Comparison of ENCODE assay signal across 13 mouse cellular contexts in the genomic region with DNA sequence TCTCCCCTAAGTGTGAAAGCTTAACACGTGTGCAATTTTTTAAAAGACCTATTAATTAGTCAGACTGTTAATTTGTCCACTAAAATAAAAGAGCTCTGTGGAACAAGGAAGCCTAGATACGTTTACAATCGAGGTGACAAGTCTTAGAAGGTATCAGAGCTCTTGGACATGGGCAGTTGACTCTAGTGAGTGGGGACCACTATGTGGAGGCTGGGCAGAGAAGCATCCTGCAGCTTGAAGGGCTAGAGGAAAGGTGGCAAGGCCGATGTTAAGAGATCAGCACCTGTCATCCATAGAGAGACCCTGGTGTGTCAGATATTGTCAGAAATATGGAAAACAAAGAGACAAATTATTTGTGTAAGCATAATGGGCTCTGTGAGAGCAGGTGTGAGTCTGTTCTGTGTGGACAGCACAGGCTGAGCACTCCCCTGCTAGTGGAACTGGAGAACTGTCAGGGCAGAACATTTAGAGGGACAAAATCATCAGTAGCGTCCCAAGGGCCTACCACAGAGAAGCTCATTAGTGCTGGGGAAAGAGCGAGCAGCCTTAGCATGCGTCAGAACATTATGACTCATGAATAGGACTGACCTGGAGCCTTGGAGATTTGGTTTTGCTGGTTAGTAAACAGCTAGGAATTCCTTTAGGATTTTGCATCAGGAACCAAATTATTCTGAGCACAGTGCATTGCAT.
DNase-seq lines count a peak whose midpoint lies in the region; ATAC-seq lines count a peak whose summit lies in the region.
"Had no signal": no experiment of that assay in that cellular context is flagged by ENCODE, and none has a peak within 500 bp of the region (broad histone marks: within the 10 kb centered on the region; RNA-seq: fewer than 3 reads in every experiment).

No protein-coding gene starts in this region.

- no peaks in the 10 kb centered on the region for H3K27me3 ChIP-seq in forebrain, embryonic 12.5 days
- H3K27me3 ChIP-seq in forebrain, embryonic 10.5 days (ENCODE audit: poor library complexity, severe bottlenecking) = no peaks in the 10 kb centered on the region
- H3K27me3 ChIP-seq in hindbrain, embryonic 16.5 days (replicated peaks; ENCODE audit: control insufficient read depth, insufficient read depth, low read length) = no peaks in the 10 kb centered on the region
- no peaks in the 10 kb centered on the region for H3K27me3 ChIP-seq in neural tube, embryonic 13.5 days
- H3K27me3 ChIP-seq: CH12.LX had no signal

- H3K4me3 ChIP-seq in forebrain, embryonic 12.5 days (replicated peaks) = no peak overlapping the region
- H3K4me3 ChIP-seq in forebrain, embryonic 10.5 days = no peak overlapping the region
- no peak overlapping the region for H3K4me3 ChIP-seq in hindbrain, embryonic 16.5 days (ENCODE audit: low read length)
- H3K4me3 ChIP-seq in neural tube, embryonic 13.5 days = no peak overlapping the region

- H3K4me1 ChIP-seq in forebrain, embryonic 12.5 days = peaks cover 23% of the 10 kb centered on the region
- H3K4me1 ChIP-seq in forebrain, embryonic 10.5 days = peaks cover 22% of the 10 kb centered on the region
- peaks cover 10% of the 10 kb centered on the region for H3K4me1 ChIP-seq in hindbrain, embryonic 16.5 days (ENCODE audit: control insufficient read depth, insufficient read depth, low read depth, low read length)
- H3K4me1 ChIP-seq in neural tube, embryonic 13.5 days (replicated peaks) = peaks cover 65% of the 10 kb centered on the region

- no peaks in the 10 kb centered on the region for H3K36me3 ChIP-seq in forebrain, embryonic 12.5 days (replicated peaks)
- no peaks in the 10 kb centered on the region for H3K36me3 ChIP-seq in forebrain, embryonic 10.5 days (replicated peaks)
- no peaks in the 10 kb centered on the region for H3K36me3 ChIP-seq in hindbrain, embryonic 16.5 days (ENCODE audit: control insufficient read depth, insufficient read depth, low read length)
- H3K36me3 ChIP-seq in neural tube, embryonic 13.5 days = no peaks in the 10 kb centered on the region

- DNase-seq in forebrain, embryonic 10.5 days (ENCODE audit: extremely low spot score, low spot score) = no peak
- peak; percentile 43 for DNase-seq in adrenal gland, postnatal 14 days
- DNase-seq in spleen, postnatal 4 days (ENCODE audit: low spot score in 2 of 2) = no peak
- DNase-seq in urinary bladder, adult 18-20 months (ENCODE audit: low spot score in 2 of 2) = no peak
- no peak for DNase-seq in ovary, postnatal 10 days (ENCODE audit: low spot score)
- DNase-seq: thymus, adult 2 months had no signal

- no peaks in the 10 kb centered on the region for H3K9me3 ChIP-seq in forebrain, embryonic 12.5 days
- H3K9me3 ChIP-seq in forebrain, embryonic 10.5 days = no peaks in the 10 kb centered on the region
- no peaks in the 10 kb centered on the region for H3K9me3 ChIP-seq in hindbrain, embryonic 16.5 days (ENCODE audit: control insufficient read depth, low read length)
- H3K9me3 ChIP-seq in neural tube, embryonic 13.5 days = no peaks in the 10 kb centered on the region

- peak overlapping the region; percentile 73 for H3K27ac ChIP-seq in forebrain, embryonic 12.5 days
- no peak overlapping the region for H3K27ac ChIP-seq in forebrain, embryonic 10.5 days
- 0 out of 2 replicates have a peak overlapping the region, but pooled peaks have one; percentile 21 for H3K27ac ChIP-seq in hindbrain, embryonic 16.5 days (ENCODE audit: low read depth, low read length)
- peak overlapping the region; percentile 75 for H3K27ac ChIP-seq in neural tube, embryonic 13.5 days (replicated peaks)
- H3K27ac ChIP-seq: liver, embryonic 14.5 days; macrophage had no signal

- no peak overlapping the region for H3K9ac ChIP-seq in forebrain, embryonic 12.5 days
- no peak overlapping the region for H3K9ac ChIP-seq in hindbrain, embryonic 16.5 days (ENCODE audit: low read depth, low read length)
- no peak overlapping the region for H3K9ac ChIP-seq in neural tube, embryonic 13.5 days
- H3K9ac ChIP-seq: liver, embryonic 14.5 days had no signal

- no peak overlapping the region for H3K4me2 ChIP-seq in forebrain, embryonic 12.5 days
- H3K4me2 ChIP-seq in hindbrain, embryonic 16.5 days (ENCODE audit: low read length) = no peak overlapping the region
- H3K4me2 ChIP-seq in neural tube, embryonic 13.5 days = no peak overlapping the region
- H3K4me2 ChIP-seq: heart, embryonic 11.5 days had no signal

- WGBS in forebrain, embryonic 12.5 days = 38% methylated on average over 7 of the region's 7 CpGs
- 64% methylated on average over 7 of the region's 7 CpGs for WGBS in forebrain, embryonic 10.5 days
- 47% methylated on average over 7 of the region's 7 CpGs for WGBS in hindbrain, embryonic 16.5 days
- WGBS in neural tube, embryonic 13.5 days = 39% methylated on average over 7 of the region's 7 CpGs

- ATAC-seq in forebrain, embryonic 12.5 days (ENCODE audit: low FRiP score) = peak; percentile 57
- ATAC-seq in hindbrain, embryonic 16.5 days = peak; percentile 51
- ATAC-seq in neural tube, embryonic 13.5 days (ENCODE audit: low read depth) = peak; percentile 74
